Mouse (Mus musculus) MEL (cell line): ENCODE measurements around the gene Vpreb1. TPM values are rescaled to one million over a fixed set of nuclear protein-coding genes. Genes with fewer than 3 reads are reported as not detected.

Source experiments
- DNase-seq: peaks from one replicate; pipeline ENCODE4 v3.0.0; 2011; ENCODE audit warnings: low read depth, low spot score
- H3K27ac ChIP-seq: 2 replicates; pipeline ENCODE4 v1.5.1; 2012; ENCODE audit warnings: low read depth, mild to moderate bottlenecking, control low read depth, low read length, moderate library complexity; ENCODE audit not compliant: control insufficient read depth
- H3K27me3 ChIP-seq, 2 experiments: fragments of 150-350 bp in 1 of 2; sonication (generic) in 1 of 2; 2 replicates each; pipeline ENCODE4 v1.6.1; 2012; ENCODE audit warnings: low read length in 2 of 2, mild to moderate bottlenecking in 2 of 2, improper control_type of control experiment in 1 of 2, moderate library complexity in 1 of 2; ENCODE audit not compliant: insufficient read depth in 2 of 2, control insufficient read depth in 1 of 2
- H3K36me3 ChIP-seq, 2 experiments: 2 replicates each; pipeline ENCODE4 v1.6.1; 2012 to 2014; ENCODE audit warnings: low read length in 2 of 2, improper control_type of control experiment in 1 of 2, inconsistent platforms in 1 of 2, mild to moderate bottlenecking in 1 of 2; ENCODE audit not compliant: insufficient read depth in 2 of 2, control insufficient read depth in 1 of 2
- H3K4me1 ChIP-seq, 2 experiments: fragments of 150-350 bp in 1 of 2; sonication (generic) in 1 of 2; 2 replicates each; pipeline ENCODE4 v1.6.1; 2012; ENCODE audit warnings: low read length in 2 of 2, improper control_type of control experiment in 1 of 2, mild to moderate bottlenecking in 1 of 2; ENCODE audit not compliant: insufficient read depth in 2 of 2, control insufficient read depth in 1 of 2
- H3K4me3 ChIP-seq, 2 experiments: fragments of 150-350 bp in 1 of 2; sonication (generic) in 1 of 2; 2 replicates each; pipeline ENCODE4 v1.5.1; 2012; ENCODE audit warnings: low read depth in 2 of 2, low read length in 2 of 2, mild to moderate bottlenecking in 2 of 2, moderate library complexity in 2 of 2, control low read depth in 1 of 2, improper control_type of control experiment in 1 of 2; ENCODE audit not compliant: control insufficient read depth in 1 of 2, insufficient read depth in 1 of 2
- H3K79me2 ChIP-seq: 2 replicates; pipeline ENCODE4 v1.6.1; 2012; ENCODE audit warnings: mild to moderate bottlenecking, low read length, moderate library complexity; ENCODE audit not compliant: control insufficient read depth, poor library complexity, insufficient read depth
- H3K9ac ChIP-seq: 2 replicates; pipeline ENCODE4 v1.6.1; 2012; ENCODE audit warnings: low read depth, mild to moderate bottlenecking, control low read depth, low read length, moderate library complexity; ENCODE audit not compliant: control insufficient read depth, poor library complexity, severe bottlenecking
- H3K9me3 ChIP-seq: fragments of 150-350 bp; sonication (generic); replicated peaks from 2 replicates; pipeline ENCODE4 v1.6.1; 2012; ENCODE audit warnings: mild to moderate bottlenecking, low read length, improper control_type of control experiment, moderate library complexity; ENCODE audit not compliant: insufficient read depth
- BHLHE40 ChIP-seq: IDR thresholded peaks from 2 replicates; pipeline ENCODE4 v1.6.1; 2012; ENCODE audit warnings: low read depth, mild to moderate bottlenecking, inconsistent platforms, low read length, improper control_type of control experiment, borderline replicate concordance
- CHD2 ChIP-seq: IDR thresholded peaks from 2 replicates; pipeline ENCODE4 v1.6.1; 2011; ENCODE audit warnings: low read length, improper control_type of control experiment
- CTCF ChIP-seq, 3 experiments: IDR thresholded peaks in 2 of 3; conservative IDR thresholded peaks in 1 of 3; 2 replicates each; pipeline ENCODE4 v1.5.1; 2011 to 2012; ENCODE audit warnings: low read length in 3 of 3, low read depth in 2 of 3, mild to moderate bottlenecking in 2 of 3, improper control_type of control experiment in 1 of 3, inconsistent platforms in 1 of 3, mixed read lengths in 1 of 3, moderate library complexity in 1 of 3; ENCODE audit not compliant: control insufficient read depth in 1 of 3, insufficient read depth in 1 of 3, poor library complexity in 1 of 3, severe bottlenecking in 1 of 3
- E2F4 ChIP-seq: IDR thresholded peaks from 2 replicates; pipeline ENCODE4 v1.6.1; 2011; ENCODE audit warnings: low read depth, low read length, improper control_type of control experiment, borderline replicate concordance
- ELF1 ChIP-seq: IDR thresholded peaks from 2 replicates; pipeline ENCODE4 v1.6.1; 2014; ENCODE audit warnings: low read depth, mild to moderate bottlenecking, inconsistent platforms, low read length, improper control_type of control experiment, moderate library complexity
- EP300 ChIP-seq, 2 experiments: IDR thresholded peaks; 2 replicates each; pipeline ENCODE4 v1.6.1; 2011; ENCODE audit warnings: improper control_type of control experiment in 2 of 2, low read length in 2 of 2, low read depth in 1 of 2, mild to moderate bottlenecking in 1 of 2
- ETS1 ChIP-seq: IDR thresholded peaks from 2 replicates; pipeline ENCODE4 v1.6.1; 2012; ENCODE audit warnings: low read depth, mild to moderate bottlenecking, inconsistent platforms, low read length, improper control_type of control experiment, moderate library complexity
- GATA1 ChIP-seq: IDR thresholded peaks from 2 replicates; pipeline ENCODE4 v1.6.1; 2011; ENCODE audit warnings: low read depth, low read length, improper control_type of control experiment
- JUND ChIP-seq: IDR thresholded peaks from 2 replicates; pipeline ENCODE4 v1.6.1; 2011; ENCODE audit warnings: low read depth, mild to moderate bottlenecking, improper control_type of control experiment, low read length
- KAT2A ChIP-seq: conservative IDR thresholded peaks from 2 replicates; pipeline ENCODE4 v1.6.1; 2012; ENCODE audit warnings: low read depth, low read length, improper control_type of control experiment, inconsistent platforms
- MAZ ChIP-seq: IDR thresholded peaks from 2 replicates; pipeline ENCODE4 v1.6.1; 2012; ENCODE audit warnings: low read depth, mild to moderate bottlenecking, inconsistent platforms, low read length, improper control_type of control experiment
- MEF2A ChIP-seq: IDR thresholded peaks from 2 replicates; pipeline ENCODE4 v1.6.1; 2014; ENCODE audit warnings: low read depth, mild to moderate bottlenecking, inconsistent platforms, low read length, improper control_type of control experiment; ENCODE audit not compliant: poor library complexity, insufficient replicate concordance, severe bottlenecking; ENCODE audit errors: extremely low read depth
- MXI1 ChIP-seq: IDR thresholded peaks from 2 replicates; pipeline ENCODE4 v1.6.1; 2011; ENCODE audit warnings: mild to moderate bottlenecking, low read depth, low read length, improper control_type of control experiment
- MYB ChIP-seq: IDR thresholded peaks from 2 replicates; pipeline ENCODE4 v1.6.1; 2011; ENCODE audit warnings: mild to moderate bottlenecking, low read depth, low read length, improper control_type of control experiment
- NELFE ChIP-seq: IDR thresholded peaks from 2 replicates; pipeline ENCODE4 v1.6.1; 2011; ENCODE audit warnings: low read depth, low read length, improper control_type of control experiment
- NRF1 ChIP-seq: IDR thresholded peaks from 2 replicates; pipeline ENCODE4 v1.6.1; 2014; ENCODE audit warnings: low read depth, mild to moderate bottlenecking, inconsistent platforms, low read length, improper control_type of control experiment, moderate library complexity; ENCODE audit not compliant: poor library complexity, insufficient read depth, severe bottlenecking
- POLR2A ChIP-seq, 2 experiments: IDR thresholded peaks; 2 replicates each; pipeline ENCODE4 v1.6.1; 2011 to 2012; ENCODE audit warnings: low read length in 2 of 2, mild to moderate bottlenecking in 2 of 2, control low read depth in 1 of 2, improper control_type of control experiment in 1 of 2, low read depth in 1 of 2, moderate library complexity in 1 of 2; ENCODE audit not compliant: control insufficient read depth in 1 of 2, insufficient read depth in 1 of 2, poor library complexity in 1 of 2
- POLR2AphosphoS5 ChIP-seq: IDR thresholded peaks from 2 replicates; pipeline ENCODE4 v1.6.1; 2012; ENCODE audit warnings: low read depth, borderline replicate concordance, mild to moderate bottlenecking, inconsistent platforms, low read length, moderate library complexity, mixed read lengths
- RAD21 ChIP-seq: IDR thresholded peaks from 2 replicates; pipeline ENCODE4 v1.6.1; 2011; ENCODE audit warnings: mild to moderate bottlenecking, low read depth, low read length, improper control_type of control experiment
- RCOR1 ChIP-seq: IDR thresholded peaks from 2 replicates; pipeline ENCODE4 v1.6.1; 2012; ENCODE audit warnings: low read depth, mild to moderate bottlenecking, inconsistent platforms, low read length, improper control_type of control experiment
- TAL1 ChIP-seq: IDR thresholded peaks from 2 replicates; pipeline ENCODE4 v1.6.1; 2012; ENCODE audit warnings: mild to moderate bottlenecking, inconsistent platforms, low read length, moderate library complexity, mixed read lengths
- TBP ChIP-seq: IDR thresholded peaks from 2 replicates; pipeline ENCODE4 v1.8.0; 2011; ENCODE audit warnings: low read depth, low read length, improper control_type of control experiment
- TCF12 ChIP-seq: IDR thresholded peaks from 2 replicates; pipeline ENCODE4 v1.6.1; 2014; ENCODE audit warnings: low read depth, mild to moderate bottlenecking, inconsistent platforms, low read length, improper control_type of control experiment, moderate library complexity
- UBTF ChIP-seq: IDR thresholded peaks from 2 replicates; pipeline ENCODE4 v1.6.1; 2012; ENCODE audit warnings: low read depth, mild to moderate bottlenecking, inconsistent platforms, low read length, improper control_type of control experiment, moderate library complexity, borderline replicate concordance; ENCODE audit not compliant: insufficient read depth
- USF1 ChIP-seq: IDR thresholded peaks from 2 replicates; pipeline ENCODE4 v1.6.1; 2014; ENCODE audit warnings: low read depth, mild to moderate bottlenecking, inconsistent platforms, low read length, improper control_type of control experiment, moderate library complexity
- USF2 ChIP-seq, 2 experiments: IDR thresholded peaks; 2 replicates each; pipeline ENCODE4 v1.6.1; 2011 to 2012; ENCODE audit warnings: improper control_type of control experiment in 2 of 2, low read length in 2 of 2, borderline replicate concordance in 1 of 2, inconsistent platforms in 1 of 2, low read depth in 1 of 2, mild to moderate bottlenecking in 1 of 2; ENCODE audit not compliant: insufficient read depth in 1 of 2
- ZC3H11A ChIP-seq: IDR thresholded peaks from 2 replicates; pipeline ENCODE4 v1.6.1; 2012; ENCODE audit warnings: low read depth, mild to moderate bottlenecking, inconsistent platforms, low read length, improper control_type of control experiment
- ZKSCAN1 ChIP-seq: IDR thresholded peaks from 2 replicates; pipeline ENCODE4 v1.6.1; 2012; ENCODE audit warnings: low read depth, mild to moderate bottlenecking, inconsistent platforms, low read length, improper control_type of control experiment, moderate library complexity
- polyA plus RNA-seq, 2 experiments: library from polyadenylated mRNA; stranded (reverse) in 1 of 2; unstranded in 1 of 2; fragments of >175 nt in 1 of 2; fragments of >200 nt in 1 of 2; gene quantifications; 2 replicates each; pipeline versions ENCODE4 v1.2.1 to v1.2.4; 2012; ENCODE audit warnings: low replicate concordance in 2 of 2, low read depth in 1 of 2; ENCODE audit not compliant: insufficient read length in 2 of 2, insufficient read depth in 1 of 2, missing spikeins in 1 of 2
- total RNA-seq: library from RNA; depleted of rRNA; stranded (reverse); fragments of 300-350 nt; gene quantifications from 2 replicates; pipeline ENCODE4 v1.2.3, GENCODE M21; 2012

Gene Vpreb1
- total and polyA plus RNA-seq, 3 experiments = 0.33 TPM; not detected in 2

- TF ChIP-seq NRF1 (no peak), TAL1 (no peak), ELF1 (no peak), MAZ (no peak), KAT2A (no peak), E2F4 (no peak), TCF12 (no peak), UBTF (no peak), USF2 (IDR thresholded peaks at IDR 0.05; ENCODE audit: borderline replicate concordance in 1 of 2, insufficient read depth in 1 of 2, low read depth in 1 of 2, low read length in 2 of 2) (no peak), EP300 (IDR thresholded peaks at IDR 0.05; ENCODE audit: low read depth in 1 of 2, low read length in 2 of 2) (no peak), CTCF (IDR thresholded peaks at IDR 0.05 in 2 of 3, conservative IDR thresholded peaks at IDR 0.05 in 1 of 3; ENCODE audit: control insufficient read depth in 1 of 3, insufficient read depth in 1 of 3, low read depth in 2 of 3, low read length in 3 of 3, poor library complexity in 1 of 3, severe bottlenecking in 1 of 3) (no peak), RAD21 (no peak), BHLHE40 (no peak)
- no peaks in the 10 kb centered on the region for H3K79me2 ChIP-seq
- H3K4me1 ChIP-seq = no peaks in the 10 kb centered on the region
- no peaks in the 10 kb centered on the region for H3K27me3 ChIP-seq
- H3K36me3 ChIP-seq = peaks cover 0 to 6% of the 10 kb centered on the region in 2 experiments; a peak in 1 of 4 replicates
- H3K4me3 ChIP-seq = no peak overlapping the region
- H3K9me3 ChIP-seq = no peaks in the 10 kb centered on the region
- H3K27ac ChIP-seq = no peak overlapping the region
- no peak overlapping the region for H3K9ac ChIP-seq
- DNase-seq = no peak
Measured at GRCm38 (mm10) chr16:16903188-16903587, 32.5 kb upstream of the Vpreb1 start.

GRCm38 (mm10) chr16:16902329-16902728, 31.7 kb upstream of the Vpreb1 start:
- H3K4me1 ChIP-seq = peaks cover 0 to 2% of the 10 kb centered on the region in 2 experiments; a peak in 2 of 4 replicates
- H3K9ac ChIP-seq = no peak overlapping the region
- no peaks in the 10 kb centered on the region for H3K9me3 ChIP-seq
- H3K27me3 ChIP-seq = no peaks in the 10 kb centered on the region
- H3K36me3 ChIP-seq = peaks cover 4% of the 10 kb centered on the region in 2 experiments; a peak in 3 of 4 replicates
- no peak overlapping the region for H3K27ac ChIP-seq
- peaks cover 2% of the 10 kb centered on the region; the same call in 1 of the 2 replicates for H3K79me2 ChIP-seq
- H3K4me3 ChIP-seq = no peak overlapping the region
- no peak for DNase-seq
- TF ChIP-seq GATA1 = no peak
- no peak for TF ChIP-seq ZKSCAN1
- no peak for TF ChIP-seq JUND
- TF ChIP-seq RCOR1 = no peak
- no peak for TF ChIP-seq MEF2A
- no peak for TF ChIP-seq POLR2A (IDR thresholded peaks at IDR 0.05; ENCODE audit: control insufficient read depth in 1 of 2, insufficient read depth in 1 of 2, low read depth in 1 of 2, low read length in 2 of 2, poor library complexity in 1 of 2)
- no peak for TF ChIP-seq ZC3H11A
- no peak for TF ChIP-seq MXI1
- TF ChIP-seq TBP = no peak
- no peak for TF ChIP-seq EP300 (IDR thresholded peaks at IDR 0.05; ENCODE audit: low read depth in 1 of 2, low read length in 2 of 2)
- no peak for TF ChIP-seq POLR2AphosphoS5
- no peak for TF ChIP-seq ETS1
- no peak for TF ChIP-seq USF2 (IDR thresholded peaks at IDR 0.05; ENCODE audit: borderline replicate concordance in 1 of 2, insufficient read depth in 1 of 2, low read depth in 1 of 2, low read length in 2 of 2)
- TF ChIP-seq CHD2 = no peak
- TF ChIP-seq NELFE = no peak
- no peak for TF ChIP-seq MAZ
- no peak for TF ChIP-seq UBTF
- no peak for TF ChIP-seq MYB
- TF ChIP-seq BHLHE40 = no peak
- TF ChIP-seq USF1 = no peak
